Mouse (Mus musculus) heart, adult 2 months (tissue): ENCODE results near the gene Bdp1.

ENCODE experiments used
- EP300 ChIP-seq: fragments of 200-500 bp; IDR thresholded peaks from 2 replicates; pipeline ENCODE4 v1.6.1; 2011; ENCODE audit warnings: low read depth, low read length, control low read depth; ENCODE audit not compliant: insufficient read depth
- POLR2A ChIP-seq: fragments of 200-500 bp; IDR thresholded peaks from 2 replicates; pipeline ENCODE4 v1.6.1; 2011; ENCODE audit warnings: mild to moderate bottlenecking, low read depth, low read length, control low read depth; ENCODE audit not compliant: insufficient read depth

DNA sequence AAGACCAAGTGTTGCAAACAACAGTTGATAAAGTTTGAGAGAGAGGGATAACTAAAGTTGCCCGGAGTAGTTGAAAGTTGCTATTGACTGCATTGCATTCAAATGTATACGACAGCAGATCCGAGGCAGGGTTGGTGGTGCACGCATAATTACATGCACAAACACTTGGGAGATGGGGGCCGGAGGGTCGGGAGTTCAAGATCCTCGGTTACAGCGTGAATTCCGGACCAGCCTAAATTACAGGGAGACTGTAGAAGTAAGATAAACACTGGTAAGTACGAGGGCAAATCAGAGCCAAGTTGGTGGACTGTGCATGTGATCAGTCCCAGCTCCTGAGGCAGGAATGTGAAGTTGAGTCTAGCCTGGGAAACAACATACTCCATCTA is 21.4 kb upstream of the Bdp1 start:
- TF ChIP-seq EP300 = no peak
- no peak for TF ChIP-seq POLR2A
